Mouse (Mus musculus): ENCODE measurements around the gene Aldh16a1. TPM values are rescaled to one million over a fixed set of nuclear protein-coding genes. Genes with fewer than 3 reads are reported as not detected.

Gene Aldh16a1
- polyA plus RNA-seq, 1 experiment from 2014 or later: 26.7 TPM

DNA sequence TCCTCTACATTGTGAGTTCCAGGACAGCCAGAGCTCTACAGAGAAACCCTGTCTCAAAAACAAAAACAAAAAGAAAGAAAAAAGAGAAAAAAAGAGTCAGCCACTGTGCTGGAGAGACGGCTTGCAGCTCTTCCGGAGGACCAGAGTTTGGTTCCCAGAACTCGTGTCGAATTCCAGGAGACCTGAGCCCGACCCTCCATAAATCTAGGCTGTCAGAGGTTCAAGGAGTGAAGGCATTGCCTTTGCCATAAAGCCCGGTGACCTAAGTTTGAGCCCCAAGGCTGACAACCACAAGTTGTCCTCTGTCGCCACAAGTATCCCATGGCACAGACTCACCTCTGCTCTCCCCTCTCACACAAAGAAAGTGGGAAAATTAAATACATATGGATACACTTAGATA lies 60.3 kb downstream of the Aldh16a1 start:
- no peak overlapping the region for H3K4me2 ChIP-seq (replicated peaks; ENCODE audit: low read depth, low read length)
- H3K27ac ChIP-seq (ENCODE audit: low read length): no peak overlapping the region
- H3K4me1 ChIP-seq (ENCODE audit: insufficient read depth, low read depth, low read length): no peaks in the 10 kb centered on the region
- TF ChIP-seq CTCF (IDR thresholded peaks at IDR 0.05) (no peak), EP300 (IDR thresholded peaks at IDR 0.05) (no peak)
- H3K9ac ChIP-seq (replicated peaks; ENCODE audit: low read depth): no peak overlapping the region
- ATAC-seq: no peak
- no peak overlapping the region for H3K4me3 ChIP-seq (ENCODE audit: low read depth, low read length)
- H3K9me3 ChIP-seq (ENCODE audit: low read length): no peaks in the 10 kb centered on the region
- no peaks in the 10 kb centered on the region for H3K36me3 ChIP-seq (ENCODE audit: insufficient read depth, low read length)
- no peak for DNase-seq (ENCODE audit: low spot score)
- H3K27me3 ChIP-seq (replicated peaks; ENCODE audit: insufficient read depth, low read length): no peaks in the 10 kb centered on the region
- 36% methylated on average over 7 of the region's 7 CpGs for WGBS

DNA sequence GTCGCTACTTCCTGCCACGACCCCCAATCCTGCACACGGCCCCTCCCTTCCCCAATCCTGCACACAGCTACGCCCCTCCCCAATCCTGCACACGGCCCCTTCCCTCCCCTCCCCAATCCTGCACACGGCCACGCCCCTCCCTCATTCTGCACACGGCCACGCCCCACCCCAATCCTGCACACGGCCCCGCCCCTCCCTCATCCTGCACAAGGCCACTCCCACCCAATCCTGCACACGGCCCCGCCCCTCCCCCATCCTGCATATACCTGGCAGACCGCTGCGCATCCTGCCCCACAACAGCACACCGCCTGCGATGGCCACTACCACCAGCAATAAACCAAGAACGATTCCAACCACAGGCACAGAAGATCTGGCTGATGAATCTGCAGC lies 60.9 kb downstream of the Aldh16a1 start:
- 34% methylated on average over 16 of the region's 18 CpGs for WGBS
- TF ChIP-seq CTCF (IDR thresholded peaks at IDR 0.05) (no peak), EP300 (IDR thresholded peaks at IDR 0.05) (no peak)

DNA sequence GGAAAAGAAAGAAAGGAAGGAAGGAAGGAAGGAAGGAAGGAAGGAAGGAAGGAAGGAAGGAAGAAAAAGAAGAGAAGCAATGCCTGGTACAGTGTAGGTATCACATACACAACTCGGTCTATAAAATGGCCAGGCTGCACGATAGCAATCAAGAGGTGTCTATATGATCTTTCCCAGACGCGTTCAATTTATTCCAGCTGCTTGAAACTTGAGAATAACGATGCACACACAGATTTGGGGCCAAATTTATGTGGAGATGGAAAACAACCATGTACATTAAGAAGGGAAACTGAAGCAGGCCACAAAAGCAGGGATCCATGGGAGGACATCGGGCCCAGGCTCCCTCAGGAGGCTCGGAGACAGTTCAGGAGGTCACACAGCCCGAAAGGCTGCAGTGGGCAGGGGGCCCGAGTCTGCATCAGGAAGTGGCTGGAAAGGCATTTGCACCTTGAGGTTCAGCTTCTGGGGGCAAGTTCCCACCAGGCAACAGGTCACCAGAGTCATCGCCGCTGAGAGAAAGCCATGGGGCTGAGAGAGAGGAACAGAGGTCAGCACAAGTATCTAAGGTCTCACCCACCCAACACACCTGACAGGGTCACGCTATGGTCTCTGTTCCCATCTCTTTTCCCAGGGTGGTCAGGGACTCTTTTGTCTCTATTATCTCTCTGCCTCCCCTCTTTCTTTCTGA lies 61.4 kb downstream of the Aldh16a1 start:
- no peak overlapping the region for H3K4me2 ChIP-seq (replicated peaks; ENCODE audit: low read depth, low read length)
- DNase-seq (ENCODE audit: low spot score): no peak

More for the DNA sequence above, 60.9 kb downstream of the Aldh16a1 start:
- Histone ChIP-seq H3K9me3 (ENCODE audit: low read length) (no peaks in the 10 kb centered on the region), H3K27ac (ENCODE audit: low read length) (peak overlapping the region; percentile 2; the same call in 1 of the 2 replicates), H3K4me2 (replicated peaks; ENCODE audit: low read depth, low read length) (no peak overlapping the region), H3K4me1 (ENCODE audit: insufficient read depth, low read depth, low read length) (no peaks in the 10 kb centered on the region), H3K36me3 (ENCODE audit: insufficient read depth, low read length) (no peaks in the 10 kb centered on the region), H3K4me3 (ENCODE audit: low read depth, low read length) (no peak overlapping the region), H3K27me3 (replicated peaks; ENCODE audit: insufficient read depth, low read length) (no peaks in the 10 kb centered on the region), H3K9ac (replicated peaks; ENCODE audit: low read depth) (no peak overlapping the region)
- peak; percentile 53 for DNase-seq (ENCODE audit: low spot score)
- ATAC-seq: no peak

DNA sequence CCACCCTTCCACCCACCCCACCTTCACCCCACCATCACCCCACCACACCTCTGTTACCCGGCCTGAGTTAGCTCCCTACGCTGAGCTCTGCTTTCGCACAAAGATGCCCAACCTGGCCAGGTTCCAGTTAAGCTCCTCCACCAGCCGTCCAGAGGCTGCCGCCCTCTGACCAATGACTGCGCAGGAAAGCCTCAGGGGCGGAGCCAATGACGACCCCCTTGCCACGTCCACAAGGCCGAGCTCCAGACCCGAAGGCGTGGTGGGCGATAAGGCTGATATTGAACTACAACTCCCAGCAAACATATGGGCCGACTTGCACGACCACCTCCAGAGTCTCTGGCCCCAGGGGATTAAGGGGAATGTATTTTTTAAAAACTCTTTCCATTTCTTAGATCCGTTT lies 62.3 kb downstream of the Aldh16a1 start, which contains the start of gene Rcn3:
Gene Rcn3, minus strand, starts transcription at position 174 of the 400 bp plus-strand sequence.
- peak; percentile 95 for DNase-seq (ENCODE audit: low spot score)
- Histone ChIP-seq H3K27me3 (replicated peaks; ENCODE audit: insufficient read depth, low read length) (no peaks in the 10 kb centered on the region), H3K9ac (replicated peaks; ENCODE audit: low read depth) (peak within 1 kb of the TSS; percentile 26), H3K9me3 (ENCODE audit: low read length) (no peaks in the 10 kb centered on the region), H3K27ac (ENCODE audit: low read length) (peak within 1 kb of the TSS; percentile 51), H3K4me2 (replicated peaks; ENCODE audit: low read depth, low read length) (peak within 1 kb of the TSS; percentile 51), H3K4me1 (ENCODE audit: insufficient read depth, low read depth, low read length) (no peaks in the 10 kb centered on the region), H3K4me3 (ENCODE audit: low read depth, low read length) (peak within 1 kb of the TSS; percentile 34), H3K36me3 (ENCODE audit: insufficient read depth, low read length) (no peaks in the 10 kb centered on the region)
- TF ChIP-seq EP300 (IDR thresholded peaks at IDR 0.05) (no peak), CTCF (IDR thresholded peaks at IDR 0.05) (no peak)
- under 1% methylated on average over 16 of the region's 16 CpGs for WGBS
- ATAC-seq: peak; percentile 95

More for the DNA sequence above, 61.4 kb downstream of the Aldh16a1 start:
- Histone ChIP-seq H3K27me3 (replicated peaks; ENCODE audit: insufficient read depth, low read length) (no peaks in the 10 kb centered on the region), H3K4me1 (ENCODE audit: insufficient read depth, low read depth, low read length) (no peaks in the 10 kb centered on the region), H3K4me3 (ENCODE audit: low read depth, low read length) (no peak overlapping the region), H3K9me3 (ENCODE audit: low read length) (no peaks in the 10 kb centered on the region), H3K9ac (replicated peaks; ENCODE audit: low read depth) (no peak overlapping the region), H3K36me3 (ENCODE audit: insufficient read depth, low read length) (no peaks in the 10 kb centered on the region), H3K27ac (ENCODE audit: low read length) (peak overlapping the region; percentile 2; the same call in 1 of the 2 replicates)
- no peak for ATAC-seq
- TF ChIP-seq CTCF (IDR thresholded peaks at IDR 0.05) (0 out of 2 replicates have a peak, but pooled peaks have one; percentile 1), EP300 (IDR thresholded peaks at IDR 0.05) (no peak)
- WGBS: 41% methylated on average over 12 of the region's 12 CpGs

DNA sequence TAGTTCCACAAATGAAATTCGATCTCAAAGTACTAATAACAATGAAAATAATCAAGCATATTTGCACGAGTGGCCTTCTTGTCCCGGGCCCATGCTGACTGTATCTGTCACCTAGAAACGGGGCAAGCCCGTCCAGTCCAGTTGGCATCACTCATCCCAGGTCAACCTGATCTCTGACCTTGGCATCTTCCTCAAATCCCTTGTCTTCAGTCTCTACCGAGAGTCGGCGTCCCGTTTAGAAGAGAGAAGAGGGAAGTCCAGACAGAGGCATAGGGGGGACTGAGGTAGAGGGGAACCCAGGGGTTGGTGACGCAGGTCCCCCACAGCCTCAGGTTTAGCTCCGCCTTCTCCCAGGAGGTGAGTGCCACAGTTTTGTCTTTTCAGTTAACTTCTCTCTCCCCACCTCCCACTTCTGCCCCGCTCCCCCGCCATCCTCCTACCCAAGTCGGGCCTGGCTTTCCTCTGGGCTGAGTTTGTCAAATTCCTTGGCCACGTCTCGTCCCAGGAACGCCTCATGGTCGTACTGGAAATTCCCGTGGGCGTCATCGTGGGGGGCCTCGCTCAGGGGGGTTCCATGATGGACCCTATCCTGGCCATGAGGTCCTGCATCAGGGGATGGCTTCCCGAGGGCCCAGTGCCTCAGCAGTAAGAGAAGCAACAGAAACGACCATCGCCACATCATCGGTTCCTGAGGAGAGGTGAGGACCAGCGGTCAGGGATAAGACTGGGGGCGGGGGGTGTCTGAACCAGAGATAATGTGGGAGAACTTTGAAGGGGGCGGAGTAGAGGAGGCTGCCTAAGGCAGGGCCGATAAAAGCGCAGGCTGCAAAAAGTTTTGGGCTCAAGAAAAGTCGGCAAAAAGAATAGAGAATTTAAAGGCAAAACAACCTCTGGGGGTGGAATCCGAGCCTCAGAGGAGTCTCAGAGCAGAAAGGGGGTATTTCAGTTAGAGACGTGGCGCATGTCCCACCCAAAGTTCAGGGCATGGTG lies 63.1 kb downstream of the Aldh16a1 start:
- H3K9me3 ChIP-seq (ENCODE audit: low read length): no peaks in the 10 kb centered on the region
- peak overlapping the region; percentile 51 for H3K4me2 ChIP-seq (replicated peaks; ENCODE audit: low read depth, low read length)
- 13% methylated on average over 34 of the region's 35 CpGs for WGBS
- peak overlapping the region; percentile 34 for H3K4me3 ChIP-seq (ENCODE audit: low read depth, low read length)
- peak; percentile 52 for DNase-seq (ENCODE audit: low spot score)
- no peaks in the 10 kb centered on the region for H3K27me3 ChIP-seq (replicated peaks; ENCODE audit: insufficient read depth, low read length)
- TF ChIP-seq CTCF (IDR thresholded peaks at IDR 0.05) (no peak), EP300 (IDR thresholded peaks at IDR 0.05) (no peak)
- peak overlapping the region; percentile 26 for H3K9ac ChIP-seq (replicated peaks; ENCODE audit: low read depth)
- peak; percentile 40 for ATAC-seq
- H3K4me1 ChIP-seq (ENCODE audit: insufficient read depth, low read depth, low read length): no peaks in the 10 kb centered on the region
- H3K27ac ChIP-seq (ENCODE audit: low read length): peak overlapping the region; percentile 51
- no peaks in the 10 kb centered on the region for H3K36me3 ChIP-seq (ENCODE audit: insufficient read depth, low read length)

MicroRNA genes within 50 kb of the gene (microRNA counts, 519-probe panel; counts per million panel counts)
- 5,767 counts per million, percentile 74 among the panel's probes with 10 or more counts for microRNA mmu-miR-150

Small RNA genes within 50 kb of the gene (microRNA-seq; reads per million reads assigned to microRNA genes)
- gene Mir150 (234 reads per million, percentile 58 among the genes with 10 or more reads in this experiment), gene Mir5121 (16.2 reads per million, percentile 28 among the genes with 10 or more reads in this experiment), gene Mir7055 (not detected)

Other genes starting within 250 kb of the Aldh16a1 start
- 36.1 and 39.4 TPM in 2 replicates for gene Ap2a1, start 225.1 kb downstream of the Aldh16a1 start, polyA plus RNA-seq (2015; fragmentation: Nextera tagmentation; extraction: Ambion mirVana)
- gene Tsks, start 211.4 kb downstream of the Aldh16a1 start, polyA plus RNA-seq (2015; fragmentation: Nextera tagmentation; extraction: Ambion mirVana): 0.44 and 0.57 TPM in 2 replicates
- 5.4 and 5.6 TPM in 2 replicates for gene Cpt1c, start 179.7 kb downstream of the Aldh16a1 start, polyA plus RNA-seq (2015; fragmentation: Nextera tagmentation; extraction: Ambion mirVana)
- 146 and 159 TPM in 2 replicates for gene Prmt1, start 168.0 kb downstream of the Aldh16a1 start, polyA plus RNA-seq (2015; fragmentation: Nextera tagmentation; extraction: Ambion mirVana)
- 90.4 and 96.5 TPM in 2 replicates for gene Irf3, start 156.9 kb downstream of the Aldh16a1 start, polyA plus RNA-seq (2015; fragmentation: Nextera tagmentation; extraction: Ambion mirVana)
- 29.0 and 33.2 TPM in 2 replicates for gene Bcl2l12, start 155.9 kb downstream of the Aldh16a1 start, polyA plus RNA-seq (2015; fragmentation: Nextera tagmentation; extraction: Ambion mirVana)
- gene Scaf1, start 138.2 kb downstream of the Aldh16a1 start, polyA plus RNA-seq (2015; fragmentation: Nextera tagmentation; extraction: Ambion mirVana): 18.1 and 20.5 TPM in 2 replicates
- 160 TPM in 2 replicates for gene Rras, start 136.6 kb downstream of the Aldh16a1 start, polyA plus RNA-seq (2015; fragmentation: Nextera tagmentation; extraction: Ambion mirVana)
- 6.4 and 6.7 TPM in 2 replicates for gene Prr12, start 101.7 kb downstream of the Aldh16a1 start, polyA plus RNA-seq (2015; fragmentation: Nextera tagmentation; extraction: Ambion mirVana)
- 54.6 and 62.8 TPM in 2 replicates for gene Nosip, start 92.2 kb downstream of the Aldh16a1 start, polyA plus RNA-seq (2015; fragmentation: Nextera tagmentation; extraction: Ambion mirVana)
- 36.8 and 40.8 TPM in 2 replicates for gene Prrg2, start 91.9 kb downstream of the Aldh16a1 start, polyA plus RNA-seq (2015; fragmentation: Nextera tagmentation; extraction: Ambion mirVana)
- gene Rcn3, start 62.4 kb downstream of the Aldh16a1 start, polyA plus RNA-seq (2015; fragmentation: Nextera tagmentation; extraction: Ambion mirVana): 158 and 162 TPM in 2 replicates
- 138 and 143 TPM in 2 replicates for gene Fcgrt, start 50.7 kb downstream of the Aldh16a1 start, polyA plus RNA-seq (2015; fragmentation: Nextera tagmentation; extraction: Ambion mirVana)
- 972 and 1,016 TPM in 2 replicates for gene Rps11, start 30.1 kb downstream of the Aldh16a1 start, polyA plus RNA-seq (2015; fragmentation: Nextera tagmentation; extraction: Ambion mirVana)
- 1,107 and 1,148 TPM in 2 replicates for gene Rpl13a, start 25.8 kb downstream of the Aldh16a1 start, polyA plus RNA-seq (2015; fragmentation: Nextera tagmentation; extraction: Ambion mirVana)
- 0.62 and 0.96 TPM in 2 replicates for gene Gm45713, start 18.4 kb downstream of the Aldh16a1 start, polyA plus RNA-seq (2015; fragmentation: Nextera tagmentation; extraction: Ambion mirVana)
- 5.1 and 6.1 TPM in 2 replicates for gene Flt3l, start 18.2 kb downstream of the Aldh16a1 start, polyA plus RNA-seq (2015; fragmentation: Nextera tagmentation; extraction: Ambion mirVana)
- gene Pih1d1, start 281 bp downstream of the Aldh16a1 start, polyA plus RNA-seq (2015; fragmentation: Nextera tagmentation; extraction: Ambion mirVana): 51.7 and 58.4 TPM in 2 replicates
- gene Slc17a7, start 9.4 kb upstream of the Aldh16a1 start, polyA plus RNA-seq (2015; fragmentation: Nextera tagmentation; extraction: Ambion mirVana): 0.56 and 0.65 TPM in 2 replicates
- gene Gfy, start 25.0 kb upstream of the Aldh16a1 start, polyA plus RNA-seq (2015; fragmentation: Nextera tagmentation; extraction: Ambion mirVana): not detected in 2 replicates
- not detected in 2 replicates for gene Pth2, start 26.4 kb upstream of the Aldh16a1 start, polyA plus RNA-seq (2015; fragmentation: Nextera tagmentation; extraction: Ambion mirVana)
- gene Ccdc155, start 50.3 kb upstream of the Aldh16a1 start, polyA plus RNA-seq (2015; fragmentation: Nextera tagmentation; extraction: Ambion mirVana): 2.7 and 3.3 TPM in 2 replicates
- 0.93 and 1.1 TPM in 2 replicates for gene Dkkl1, start 57.6 kb upstream of the Aldh16a1 start, polyA plus RNA-seq (2015; fragmentation: Nextera tagmentation; extraction: Ambion mirVana)
- gene Tead2, start 61.2 kb upstream of the Aldh16a1 start, polyA plus RNA-seq (2015; fragmentation: Nextera tagmentation; extraction: Ambion mirVana): 46.5 and 52.3 TPM in 2 replicates
- gene Cd37, start 84.5 kb upstream of the Aldh16a1 start, polyA plus RNA-seq (2015; fragmentation: Nextera tagmentation; extraction: Ambion mirVana): 9.1 and 9.8 TPM in 2 replicates
- not detected in 2 replicates for gene Slc6a16, start 86.5 kb upstream of the Aldh16a1 start, polyA plus RNA-seq (2015; fragmentation: Nextera tagmentation; extraction: Ambion mirVana)
- gene Slc6a21, start 122.9 kb upstream of the Aldh16a1 start, polyA plus RNA-seq (2015; fragmentation: Nextera tagmentation; extraction: Ambion mirVana): not detected in 2 replicates
- gene Trpm4, start 179.2 kb upstream of the Aldh16a1 start, polyA plus RNA-seq (2015; fragmentation: Nextera tagmentation; extraction: Ambion mirVana): 19.2 and 21.9 TPM in 2 replicates
- gene Hrc, start 180.7 kb upstream of the Aldh16a1 start, polyA plus RNA-seq (2015; fragmentation: Nextera tagmentation; extraction: Ambion mirVana): 0.50 and 0.54 TPM in 2 replicates
- 1.8 and 2.0 TPM in 2 replicates for gene Ppfia3, start 212.4 kb upstream of the Aldh16a1 start, polyA plus RNA-seq (2015; fragmentation: Nextera tagmentation; extraction: Ambion mirVana)
- 0.49 TPM in 1 of 2 replicates, not detected in the other for gene Lin7b, start 216.0 kb upstream of the Aldh16a1 start, polyA plus RNA-seq (2015; fragmentation: Nextera tagmentation; extraction: Ambion mirVana)
- 85.3 and 104 TPM in 2 replicates for gene Snrnp70, start 241.2 kb upstream of the Aldh16a1 start, polyA plus RNA-seq (2015; fragmentation: Nextera tagmentation; extraction: Ambion mirVana)